Mouse (Mus musculus) hindbrain, embryonic 15.5 days (tissue): ENCODE data around the gene Tmem100. TPM values are rescaled to one million over a fixed set of nuclear protein-coding genes. Genes with fewer than 3 reads are reported as not detected.

Experiments used
- ATAC-seq: fragments of 200-750 bp; cut with Nextera tagmentation; 2 replicates; pipeline ENCODE4 v1.8.0; 2017; ENCODE audit warnings: low read depth, moderate number of reproducible peaks, moderate TSS enrichment; ENCODE audit not compliant: low FRiP score
- H3K27ac ChIP-seq: fragments of 300-500 bp; sonication (generic); replicated peaks from 2 replicates; pipeline ENCODE4 v1.5.1; 2015; ENCODE audit warnings: mild to moderate bottlenecking, inconsistent platforms
- H3K27me3 ChIP-seq: fragments of 300-500 bp; sonication (generic); 2 replicates; pipeline ENCODE4 v1.6.1; 2015; ENCODE audit warnings: control low read depth, inconsistent platforms
- H3K36me3 ChIP-seq: fragments of 300-500 bp; sonication (generic); 2 replicates; pipeline ENCODE4 v1.6.1; 2015; ENCODE audit warnings: control low read depth, inconsistent platforms
- H3K4me1 ChIP-seq: fragments of 300-500 bp; sonication (generic); replicated peaks from 2 replicates; pipeline ENCODE4 v1.6.1; 2015; ENCODE audit warnings: control low read depth, inconsistent platforms
- H3K4me2 ChIP-seq: fragments of 300-500 bp; sonication (generic); 2 replicates; pipeline ENCODE4 v1.6.1; 2015; ENCODE audit warnings: moderate library complexity, mild to moderate bottlenecking, inconsistent platforms
- H3K4me3 ChIP-seq: fragments of 300-500 bp; sonication (generic); 2 replicates; pipeline ENCODE4 v1.5.1; 2015; ENCODE audit warnings: mild to moderate bottlenecking, inconsistent platforms
- H3K9ac ChIP-seq: fragments of 300-500 bp; sonication (generic); 2 replicates; pipeline ENCODE4 v1.6.1; 2015; ENCODE audit warnings: inconsistent platforms
- H3K9me3 ChIP-seq: fragments of 300-500 bp; sonication (generic); 2 replicates; pipeline ENCODE4 v1.6.1; 2016; ENCODE audit warnings: control low read depth, inconsistent platforms
- WGBS: fragments of 180-500 bp; shearing (Covaris S2); methylation state at CpG from one replicate; pipeline ENCODE4 v1.1.7; 2015; 5-methylcytosine and 5-hydroxymethylcytosine counted together
- polyA plus RNA-seq: library from polyadenylated mRNA; unstranded; fragments of >200 nt; fragmentation: Nextera tagmentation; extraction: Ambion mirVana; gene quantifications from 2 replicates; pipeline ENCODE4 v1.2.1, GENCODE M21; 2015

The Tmem100 gene
- polyA plus RNA-seq, 1 experiment from 2014 or later = 12.4 TPM

- Histone ChIP-seq H3K36me3 (no peaks in the 10 kb centered on the region), H3K4me1 (peaks cover 7% of the 10 kb centered on the region), H3K27ac (no peak overlapping the region), H3K9ac (no peak overlapping the region), H3K4me3 (no peak overlapping the region), H3K27me3 (no peaks in the 10 kb centered on the region), H3K4me2 (no peak overlapping the region), H3K9me3 (no peaks in the 10 kb centered on the region)
- ATAC-seq = no peak
- WGBS = 92% methylated on average over 18 of the region's 18 CpGs
Measured at GRCm38 (mm10) chr11:89998996-89999770, 31.0 kb upstream of the Tmem100 start.

GRCm38 (mm10) chr11:90000666-90001065, 29.5 kb upstream of the Tmem100 start:
- WGBS = 92% methylated on average over 4 of the region's 4 CpGs
- Histone ChIP-seq H3K36me3 (no peaks in the 10 kb centered on the region), H3K4me1 (peaks cover 7% of the 10 kb centered on the region), H3K9me3 (no peaks in the 10 kb centered on the region), H3K27me3 (no peaks in the 10 kb centered on the region), H3K9ac (no peak overlapping the region), H3K4me3 (no peak overlapping the region), H3K4me2 (no peak overlapping the region), H3K27ac (no peak overlapping the region)
- no peak for ATAC-seq

GRCm38 (mm10) chr11:90001396-90002230, 28.5 kb upstream of the Tmem100 start:
- Histone ChIP-seq H3K9me3 (no peaks in the 10 kb centered on the region), H3K4me3 (no peak overlapping the region), H3K27me3 (no peaks in the 10 kb centered on the region), H3K27ac (no peak overlapping the region), H3K9ac (no peak overlapping the region), H3K4me2 (no peak overlapping the region), H3K4me1 (peaks cover 7% of the 10 kb centered on the region), H3K36me3 (no peaks in the 10 kb centered on the region)
- ATAC-seq = no peak
- 91% methylated on average over 10 of the region's 10 CpGs for WGBS

GRCm38 (mm10) chr11:90002231-90002986, 27.7 kb upstream of the Tmem100 start, which contains the start of gene Pctp:
Pctp (minus strand) TSS chr11:90002894.
- no peaks in the 10 kb centered on the region for H3K36me3 ChIP-seq
- H3K27ac ChIP-seq = no peak within 1 kb of the TSS
- 14% methylated on average over 35 of the region's 35 CpGs for WGBS
- peaks cover 7% of the 10 kb centered on the region for H3K4me1 ChIP-seq
- H3K4me2 ChIP-seq = peak within 1 kb of the TSS; percentile 77
- H3K4me3 ChIP-seq = peak within 1 kb of the TSS; percentile 47
- H3K9me3 ChIP-seq = no peaks in the 10 kb centered on the region
- ATAC-seq = peak; percentile 86
- H3K9ac ChIP-seq = peak within 1 kb of the TSS; percentile 39
- H3K27me3 ChIP-seq = no peaks in the 10 kb centered on the region

- WGBS = 13% methylated on average over 8 of the region's 8 CpGs
- peak overlapping the region; percentile 47 for H3K4me3 ChIP-seq
- peak overlapping the region; percentile 39; the same call in 1 of the 2 replicates for H3K9ac ChIP-seq
- H3K27me3 ChIP-seq = no peaks in the 10 kb centered on the region
- no peaks in the 10 kb centered on the region for H3K9me3 ChIP-seq
- H3K27ac ChIP-seq = no peak overlapping the region
- no peaks in the 10 kb centered on the region for H3K36me3 ChIP-seq
- ATAC-seq = no peak
- peaks cover 7% of the 10 kb centered on the region for H3K4me1 ChIP-seq
- peak overlapping the region; percentile 77 for H3K4me2 ChIP-seq
Measured at GRCm38 (mm10) chr11:90002987-90003348, 27.2 kb upstream of the Tmem100 start.

GRCm38 (mm10) chr11:90003386-90003785, 26.8 kb upstream of the Tmem100 start:
- H3K4me2 ChIP-seq = peak overlapping the region; percentile 77; the same call in 1 of the 2 replicates
- 92% methylated on average over 4 of the region's 4 CpGs for WGBS
- peaks cover 7% of the 10 kb centered on the region for H3K4me1 ChIP-seq
- no peak overlapping the region for H3K4me3 ChIP-seq
- H3K36me3 ChIP-seq = no peaks in the 10 kb centered on the region
- H3K9me3 ChIP-seq = no peaks in the 10 kb centered on the region
- no peak overlapping the region for H3K27ac ChIP-seq
- ATAC-seq = no peak
- no peak overlapping the region for H3K9ac ChIP-seq
- H3K27me3 ChIP-seq = no peaks in the 10 kb centered on the region

GRCm38 (mm10) chr11:90006111-90006510, 24.0 kb upstream of the Tmem100 start:
- H3K4me1 ChIP-seq = peaks cover 7% of the 10 kb centered on the region
- no peak overlapping the region for H3K4me2 ChIP-seq
- H3K27me3 ChIP-seq = no peaks in the 10 kb centered on the region
- 84% methylated on average over 4 of the region's 4 CpGs for WGBS
- no peak overlapping the region for H3K4me3 ChIP-seq
- H3K9me3 ChIP-seq = no peaks in the 10 kb centered on the region
- no peak overlapping the region for H3K27ac ChIP-seq
- H3K9ac ChIP-seq = no peak overlapping the region
- ATAC-seq = no peak
- H3K36me3 ChIP-seq = no peaks in the 10 kb centered on the region

- no peaks in the 10 kb centered on the region for H3K36me3 ChIP-seq
- no peak overlapping the region for H3K27ac ChIP-seq
- H3K4me1 ChIP-seq = no peaks in the 10 kb centered on the region
- no peak overlapping the region for H3K4me2 ChIP-seq
- H3K9ac ChIP-seq = no peak overlapping the region
- no peaks in the 10 kb centered on the region for H3K27me3 ChIP-seq
- no peak overlapping the region for H3K4me3 ChIP-seq
- H3K9me3 ChIP-seq = no peaks in the 10 kb centered on the region
- WGBS = 51% methylated on average over 7 of the region's 7 CpGs
- ATAC-seq = no peak
Measured at GRCm38 (mm10) chr11:90007791-90008531, 22.2 kb upstream of the Tmem100 start.

- WGBS = 92% methylated on average over 6 of the region's 6 CpGs
- no peaks in the 10 kb centered on the region for H3K27me3 ChIP-seq
- no peaks in the 10 kb centered on the region for H3K9me3 ChIP-seq
- no peak for ATAC-seq
- H3K9ac ChIP-seq = no peak overlapping the region
- no peak overlapping the region for H3K27ac ChIP-seq
- H3K36me3 ChIP-seq = no peaks in the 10 kb centered on the region
- no peak overlapping the region for H3K4me2 ChIP-seq
- H3K4me1 ChIP-seq = no peaks in the 10 kb centered on the region
- H3K4me3 ChIP-seq = no peak overlapping the region
Measured at GRCm38 (mm10) chr11:90013657-90014056, 16.5 kb upstream of the Tmem100 start.

- H3K9me3 ChIP-seq = no peaks in the 10 kb centered on the region
- H3K27me3 ChIP-seq = no peaks in the 10 kb centered on the region
- H3K9ac ChIP-seq = no peak overlapping the region
- H3K36me3 ChIP-seq = no peaks in the 10 kb centered on the region
- ATAC-seq = no peak
- H3K4me3 ChIP-seq = no peak overlapping the region
- WGBS = 75% methylated on average over 7 of the region's 7 CpGs
- no peak overlapping the region for H3K27ac ChIP-seq
- no peak overlapping the region for H3K4me2 ChIP-seq
- H3K4me1 ChIP-seq = no peaks in the 10 kb centered on the region
Measured at GRCm38 (mm10) chr11:90015281-90015680, 14.9 kb upstream of the Tmem100 start.

- Histone ChIP-seq H3K9me3 (no peaks in the 10 kb centered on the region), H3K36me3 (no peaks in the 10 kb centered on the region), H3K27ac (no peak overlapping the region), H3K4me1 (no peaks in the 10 kb centered on the region), H3K9ac (no peak overlapping the region), H3K4me2 (0 out of 2 replicates have a peak overlapping the region, but pooled peaks have one; percentile 24), H3K4me3 (no peak overlapping the region), H3K27me3 (no peaks in the 10 kb centered on the region)
- WGBS = 20% methylated on average over 7 of the region's 7 CpGs
- no peak for ATAC-seq
Measured at GRCm38 (mm10) chr11:90019161-90019560, 11.0 kb upstream of the Tmem100 start.
